ENCODE assay signal across 25 mouse cellular contexts in genomic region chr10:58994726-58995125, GRCm38 (mm10).
A peak's percentile ranks its signal among the peaks of the same experiment; 100 is the strongest.
DNase-seq lines count a peak whose midpoint lies in the region; ATAC-seq lines count a peak whose summit lies in the region.
"Had no signal": no experiment of that assay in that cellular context is flagged by ENCODE, and none has a peak within 500 bp of the region (broad histone marks: within the 10 kb centered on the region; RNA-seq: fewer than 3 reads in every experiment).

No protein-coding gene starts in this region.

- no peak overlapping the region for H3K4me2 ChIP-seq in intestine, embryonic 14.5 days (ENCODE audit: low read length)
- no peak overlapping the region for H3K4me2 ChIP-seq in intestine, embryonic 16.5 days (ENCODE audit: low read depth, low read length)
- H3K4me2 ChIP-seq in midbrain, embryonic 15.5 days: no peak overlapping the region
- H3K4me2 ChIP-seq: embryonic facial prominence, embryonic 13.5 days; forebrain, embryonic 13.5 days; heart, embryonic 13.5 days; hindbrain, embryonic 14.5 days had no signal

- ATAC-seq in intestine, embryonic 14.5 days (replicated peaks; ENCODE audit: low FRiP score, low TSS enrichment, low read depth): no peak
- no peak for ATAC-seq in intestine, embryonic 16.5 days
- no peak for ATAC-seq in midbrain, embryonic 15.5 days (replicated peaks)
- ATAC-seq: forebrain, embryonic 13.5 days; forebrain, embryonic 16.5 days; hindbrain, postnatal 0 days; inflammation-experienced regulatory T-cells, adult 6 months had no signal

- no peaks in the 10 kb centered on the region for H3K27me3 ChIP-seq in intestine, embryonic 14.5 days (replicated peaks; ENCODE audit: control insufficient read depth, insufficient read depth, low read length)
- no peaks in the 10 kb centered on the region for H3K27me3 ChIP-seq in intestine, embryonic 16.5 days (replicated peaks; ENCODE audit: control insufficient read depth, insufficient read depth, low read length)
- H3K27me3 ChIP-seq in limb, embryonic 10.5 days (ENCODE audit: low read depth, poor library complexity, severe bottlenecking): no peaks in the 10 kb centered on the region
- H3K27me3 ChIP-seq in midbrain, embryonic 15.5 days (replicated peaks): no peaks in the 10 kb centered on the region
- H3K27me3 ChIP-seq: embryonic facial prominence, embryonic 13.5 days; forebrain, embryonic 13.5 days; heart, embryonic 13.5 days had no signal

- H3K9me3 ChIP-seq in intestine, embryonic 14.5 days (ENCODE audit: control insufficient read depth, low read length): no peaks in the 10 kb centered on the region
- H3K9me3 ChIP-seq in intestine, embryonic 16.5 days (ENCODE audit: control insufficient read depth, low read length): no peaks in the 10 kb centered on the region
- H3K9me3 ChIP-seq in limb, embryonic 10.5 days (replicated peaks): no peaks in the 10 kb centered on the region
- H3K9me3 ChIP-seq in midbrain, embryonic 15.5 days: no peaks in the 10 kb centered on the region
- H3K9me3 ChIP-seq: embryonic facial prominence, embryonic 13.5 days; forebrain, embryonic 10.5 days; forebrain, embryonic 13.5 days; heart, embryonic 13.5 days had no signal

- H3K9ac ChIP-seq in intestine, embryonic 14.5 days (ENCODE audit: low read length): no peak overlapping the region
- H3K9ac ChIP-seq in intestine, embryonic 16.5 days (ENCODE audit: low read depth, low read length): no peak overlapping the region
- H3K9ac ChIP-seq in midbrain, embryonic 15.5 days: no peak overlapping the region
- H3K9ac ChIP-seq: embryonic facial prominence, embryonic 13.5 days; forebrain, embryonic 13.5 days; heart, embryonic 13.5 days; hindbrain, embryonic 14.5 days had no signal

- no peaks in the 10 kb centered on the region for H3K4me1 ChIP-seq in intestine, embryonic 14.5 days (replicated peaks; ENCODE audit: control insufficient read depth, insufficient read depth, low read length)
- no peaks in the 10 kb centered on the region for H3K4me1 ChIP-seq in intestine, embryonic 16.5 days (ENCODE audit: control insufficient read depth, insufficient read depth, low read length)
- no peaks in the 10 kb centered on the region for H3K4me1 ChIP-seq in limb, embryonic 10.5 days
- no peaks in the 10 kb centered on the region for H3K4me1 ChIP-seq in midbrain, embryonic 15.5 days
- H3K4me1 ChIP-seq: embryonic facial prominence, embryonic 13.5 days; forebrain, embryonic 13.5 days; heart, embryonic 13.5 days had no signal

- 74% methylated on average over 2 of the region's 2 CpGs for WGBS in intestine, embryonic 14.5 days
- WGBS in intestine, embryonic 16.5 days: 79% methylated on average over 2 of the region's 2 CpGs
- WGBS in limb, embryonic 10.5 days: 89% methylated on average over 2 of the region's 2 CpGs
- 88% methylated on average over 2 of the region's 2 CpGs for WGBS in midbrain, embryonic 15.5 days

- no peak overlapping the region for H3K4me3 ChIP-seq in intestine, embryonic 14.5 days (ENCODE audit: low read depth, low read length)
- H3K4me3 ChIP-seq in intestine, embryonic 16.5 days (ENCODE audit: low read length): no peak overlapping the region
- no peak overlapping the region for H3K4me3 ChIP-seq in limb, embryonic 10.5 days
- H3K4me3 ChIP-seq in midbrain, embryonic 15.5 days: no peak overlapping the region
- H3K4me3 ChIP-seq: embryonic facial prominence, embryonic 13.5 days; forebrain, embryonic 10.5 days; forebrain, embryonic 13.5 days; heart, embryonic 13.5 days had no signal

- H3K27ac ChIP-seq in intestine, embryonic 14.5 days (ENCODE audit: low read depth): no peak overlapping the region
- H3K27ac ChIP-seq in intestine, embryonic 16.5 days (ENCODE audit: low read length): no peak overlapping the region
- H3K27ac ChIP-seq in limb, embryonic 10.5 days: no peak overlapping the region
- no peak overlapping the region for H3K27ac ChIP-seq in midbrain, embryonic 15.5 days
- H3K27ac ChIP-seq: embryonic facial prominence, embryonic 13.5 days; forebrain, embryonic 10.5 days; forebrain, embryonic 13.5 days; heart, embryonic 13.5 days; hindbrain, embryonic 14.5 days; hindbrain, postnatal 0 days had no signal

- no peaks in the 10 kb centered on the region for H3K36me3 ChIP-seq in intestine, embryonic 14.5 days (ENCODE audit: control insufficient read depth, insufficient read depth, low read length)
- H3K36me3 ChIP-seq in intestine, embryonic 16.5 days (ENCODE audit: control insufficient read depth, insufficient read depth, low read length): no peaks in the 10 kb centered on the region
- no peaks in the 10 kb centered on the region for H3K36me3 ChIP-seq in limb, embryonic 10.5 days
- H3K36me3 ChIP-seq in midbrain, embryonic 15.5 days (replicated peaks): no peaks in the 10 kb centered on the region
- H3K36me3 ChIP-seq: embryonic facial prominence, embryonic 13.5 days; forebrain, embryonic 10.5 days; heart, embryonic 13.5 days had no signal

- DNase-seq in intestine, embryonic 14.5 days (ENCODE audit: low spot score): peak; percentile 7
- peak; percentile 53 for DNase-seq in NIH3T3 (ENCODE audit: low read depth)
- peak; percentile 5 for DNase-seq in limb, embryonic 10.5 days (ENCODE audit: low spot score)
- no peak for DNase-seq in gastrocnemius, postnatal 25 days
- DNase-seq: adrenal gland, adult 2 months; adrenal gland, postnatal 14 days; cerebellum, adult 11 months; cerebellum, adult 2 months; cerebellum, adult 9-11 months; cerebellum, postnatal 25 days; gastrocnemius, postnatal 10 days; heart, adult 11 months; heart, postnatal 14 days; heart, postnatal 4 days; kidney, adult 11 months had no signal
